Mouse (Mus musculus): ENCODE measurements around the gene Dysf.

- no peak for TF ChIP-seq POLR2A (IDR thresholded peaks at IDR 0.05; ENCODE audit: borderline replicate concordance, insufficient read depth, low read length)
- TF ChIP-seq CTCF (IDR thresholded peaks at IDR 0.05; ENCODE audit: borderline replicate concordance, insufficient read depth, low read depth, low read length), result no peak
Measured at GRCm38 (mm10) chr6:84057216-84057615, 48.8 kb downstream of the Dysf start.
